Mouse (Mus musculus): ENCODE results near the gene Rtl6.

The Rtl6 gene

GRCm38 (mm10) chr15:84557189-84557921 is at the start of gene Rtl6:
Gene Rtl6, minus strand, starts transcription at chr15:84557823.
- DNase-seq (ENCODE audit: extremely low read depth, low read depth, low spot score) = no peak

GRCm38 (mm10) chr15:84603267-84603963 is 45.8 kb upstream of the Rtl6 start:
- DNase-seq (ENCODE audit: extremely low read depth, low read depth, low spot score) = no peak

GRCm38 (mm10) chr15:84600977-84601595 is 43.5 kb upstream of the Rtl6 start:
- no peak for DNase-seq (ENCODE audit: extremely low read depth, low read depth, low spot score)

- no peak for DNase-seq (ENCODE audit: extremely low read depth, low read depth, low spot score)
These were observed 41.3 kb upstream of the Rtl6 start for GRCm38 (mm10) chr15:84598911-84599310.

GRCm38 (mm10) chr15:84597816-84598215 is 40.2 kb upstream of the Rtl6 start:
- no peak for DNase-seq (ENCODE audit: extremely low read depth, low read depth, low spot score)

GRCm38 (mm10) chr15:84597021-84597420 is 39.4 kb upstream of the Rtl6 start:
- DNase-seq (ENCODE audit: extremely low read depth, low read depth, low spot score) = no peak

- no peak for DNase-seq (ENCODE audit: extremely low read depth, low read depth, low spot score)
These were observed 37.8 kb upstream of the Rtl6 start for GRCm38 (mm10) chr15:84595241-84595945.

GRCm38 (mm10) chr15:84593514-84593913 is 35.9 kb upstream of the Rtl6 start:
- no peak for DNase-seq (ENCODE audit: extremely low read depth, low read depth, low spot score)

GRCm38 (mm10) chr15:84592240-84592639 is 34.6 kb upstream of the Rtl6 start:
- no peak for DNase-seq (ENCODE audit: extremely low read depth, low read depth, low spot score)

- no peak for DNase-seq (ENCODE audit: extremely low read depth, low read depth, low spot score)
These were observed 34.0 kb upstream of the Rtl6 start for GRCm38 (mm10) chr15:84591573-84592139.

- no peak for DNase-seq (ENCODE audit: extremely low read depth, low read depth, low spot score)
These were observed 30.8 kb upstream of the Rtl6 start for GRCm38 (mm10) chr15:84588371-84588821.

GRCm38 (mm10) chr15:84578607-84579006 is 21.0 kb upstream of the Rtl6 start:
- no peak for DNase-seq (ENCODE audit: extremely low read depth, low read depth, low spot score)

GRCm38 (mm10) chr15:84577019-84577418 is 19.4 kb upstream of the Rtl6 start:
- no peak for DNase-seq (ENCODE audit: extremely low read depth, low read depth, low spot score)

- DNase-seq (ENCODE audit: extremely low read depth, low read depth, low spot score) = no peak
These were observed 9.0 kb upstream of the Rtl6 start for GRCm38 (mm10) chr15:84566568-84567110.

- DNase-seq (ENCODE audit: extremely low read depth, low read depth, low spot score) = no peak
These were observed 3.9 kb upstream of the Rtl6 start for GRCm38 (mm10) chr15:84561501-84561900.

GRCm38 (mm10) chr15:84556674-84557073 is 949 bp downstream of the Rtl6 start:
- DNase-seq (ENCODE audit: extremely low read depth, low read depth, low spot score) = no peak

GRCm38 (mm10) chr15:84551065-84551464 is 6.6 kb downstream of the Rtl6 start:
- DNase-seq (ENCODE audit: extremely low read depth, low read depth, low spot score) = no peak

GRCm38 (mm10) chr15:84549291-84549797 is 8.3 kb downstream of the Rtl6 start:
- DNase-seq (ENCODE audit: extremely low read depth, low read depth, low spot score) = no peak

GRCm38 (mm10) chr15:84546028-84546427 is 11.6 kb downstream of the Rtl6 start:
- no peak for DNase-seq (ENCODE audit: extremely low read depth, low read depth, low spot score)

GRCm38 (mm10) chr15:84541175-84541574 is 16.4 kb downstream of the Rtl6 start:
- no peak for DNase-seq (ENCODE audit: extremely low read depth, low read depth, low spot score)
